In genomic region chr17:86323909-86324686, GRCm38 (mm10) we compare ENCODE assay signal across 15 mouse cellular contexts.
DNase-seq lines count a peak whose midpoint lies in the region; ATAC-seq and TF ChIP-seq lines count a peak whose summit lies in the region.
"Had no signal": no experiment of that assay in that cellular context is flagged by ENCODE, and none has a peak within 500 bp of the region (broad histone marks: within the 10 kb centered on the region; RNA-seq: fewer than 3 reads in every experiment).

No protein-coding gene starts in this region.

- TF ChIP-seq EP300 in heart, postnatal 0 days (IDR thresholded peaks at IDR 0.05; ENCODE audit: low read depth) = no peak

- H3K9ac ChIP-seq in heart, postnatal 0 days (replicated peaks; ENCODE audit: low read depth, low read length) = no peak overlapping the region
- no peak overlapping the region for H3K9ac ChIP-seq in midbrain, embryonic 16.5 days (ENCODE audit: low read depth, low read length)
- H3K9ac ChIP-seq in neural tube, embryonic 14.5 days (replicated peaks; ENCODE audit: low read depth, low read length) = no peak overlapping the region
- H3K9ac ChIP-seq: forebrain, embryonic 15.5 days; limb, embryonic 15.5 days; lung, embryonic 15.5 days; midbrain, embryonic 13.5 days had no signal

- H3K27me3 ChIP-seq in heart, postnatal 0 days (ENCODE audit: control insufficient read depth, insufficient read depth, low read length) = no peaks in the 10 kb centered on the region
- no peaks in the 10 kb centered on the region for H3K27me3 ChIP-seq in midbrain, embryonic 10.5 days (ENCODE audit: low read depth, poor library complexity, severe bottlenecking)
- no peaks in the 10 kb centered on the region for H3K27me3 ChIP-seq in midbrain, embryonic 16.5 days (ENCODE audit: control insufficient read depth, insufficient read depth, low read depth, low read length)
- H3K27me3 ChIP-seq in neural tube, embryonic 14.5 days (ENCODE audit: control insufficient read depth, insufficient read depth, low read length) = no peaks in the 10 kb centered on the region
- H3K27me3 ChIP-seq: CH12.LX; forebrain, embryonic 15.5 days; limb, embryonic 15.5 days; lung, embryonic 15.5 days; midbrain, embryonic 13.5 days had no signal

- 53% methylated on average over 6 of the region's 6 CpGs for WGBS in heart, postnatal 0 days
- 79% methylated on average over 6 of the region's 6 CpGs for WGBS in midbrain, embryonic 10.5 days
- WGBS in midbrain, embryonic 16.5 days = 66% methylated on average over 6 of the region's 6 CpGs
- WGBS in neural tube, embryonic 14.5 days = 15% methylated on average over 6 of the region's 6 CpGs

- H3K4me1 ChIP-seq in heart, postnatal 0 days (ENCODE audit: control insufficient read depth, insufficient read depth) = peaks cover 34% of the 10 kb centered on the region
- peaks cover 20% of the 10 kb centered on the region for H3K4me1 ChIP-seq in midbrain, embryonic 10.5 days
- H3K4me1 ChIP-seq in midbrain, embryonic 16.5 days (ENCODE audit: control insufficient read depth, insufficient read depth, low read length) = peaks cover under 1% of the 10 kb centered on the region; the same call in 1 of the 2 replicates
- H3K4me1 ChIP-seq in neural tube, embryonic 14.5 days (ENCODE audit: control insufficient read depth, insufficient read depth, low read length) = peaks cover 19% of the 10 kb centered on the region

- no peaks in the 10 kb centered on the region for H3K9me3 ChIP-seq in heart, postnatal 0 days (replicated peaks; ENCODE audit: control insufficient read depth, low read length)
- no peaks in the 10 kb centered on the region for H3K9me3 ChIP-seq in midbrain, embryonic 10.5 days (replicated peaks)
- H3K9me3 ChIP-seq in midbrain, embryonic 16.5 days (replicated peaks; ENCODE audit: control insufficient read depth, low read length, poor library complexity, severe bottlenecking) = no peaks in the 10 kb centered on the region
- no peaks in the 10 kb centered on the region for H3K9me3 ChIP-seq in neural tube, embryonic 14.5 days (ENCODE audit: control insufficient read depth, low read length)
- H3K9me3 ChIP-seq: forebrain, embryonic 15.5 days; limb, embryonic 15.5 days; lung, embryonic 15.5 days; midbrain, embryonic 13.5 days had no signal

- no peak overlapping the region for H3K4me2 ChIP-seq in heart, postnatal 0 days (ENCODE audit: low read depth, low read length)
- H3K4me2 ChIP-seq in midbrain, embryonic 16.5 days (ENCODE audit: low read length) = no peak overlapping the region
- H3K4me2 ChIP-seq in neural tube, embryonic 14.5 days (ENCODE audit: low read depth, low read length) = no peak overlapping the region
- H3K4me2 ChIP-seq: forebrain, embryonic 15.5 days; limb, embryonic 15.5 days; lung, embryonic 15.5 days; midbrain, embryonic 13.5 days had no signal

- H3K36me3 ChIP-seq in heart, postnatal 0 days (replicated peaks; ENCODE audit: control insufficient read depth, insufficient read depth, low read length) = no peaks in the 10 kb centered on the region
- H3K36me3 ChIP-seq in midbrain, embryonic 10.5 days = no peaks in the 10 kb centered on the region
- H3K36me3 ChIP-seq in midbrain, embryonic 16.5 days (ENCODE audit: control insufficient read depth, insufficient read depth, low read length) = no peaks in the 10 kb centered on the region
- H3K36me3 ChIP-seq in neural tube, embryonic 14.5 days (ENCODE audit: control insufficient read depth, insufficient read depth, low read length) = no peaks in the 10 kb centered on the region
- H3K36me3 ChIP-seq: forebrain, embryonic 15.5 days; limb, embryonic 15.5 days; lung, embryonic 15.5 days; midbrain, embryonic 13.5 days had no signal

- peak overlapping the region; percentile 23 for H3K27ac ChIP-seq in heart, postnatal 0 days (ENCODE audit: low read depth)
- 0 out of 2 replicates have a peak overlapping the region, but pooled peaks have one; percentile 46 for H3K27ac ChIP-seq in midbrain, embryonic 10.5 days (replicated peaks)
- no peak overlapping the region for H3K27ac ChIP-seq in midbrain, embryonic 16.5 days (ENCODE audit: low read length)
- H3K27ac ChIP-seq in neural tube, embryonic 14.5 days (ENCODE audit: low read depth, low read length) = peak overlapping the region; percentile 23; the same call in 1 of the 2 replicates
- H3K27ac ChIP-seq: forebrain, embryonic 15.5 days; limb, embryonic 15.5 days; lung, embryonic 15.5 days; midbrain, embryonic 13.5 days had no signal

- no peak for TF ChIP-seq CTCF in heart, postnatal 0 days (IDR thresholded peaks at IDR 0.05; ENCODE audit: low read depth)

- DNase-seq in heart, postnatal 0 days (ENCODE audit: low spot score) = no peak
- DNase-seq in heart, postnatal 4 days = no peak
- no peak for DNase-seq in midbrain, embryonic 10.5 days (ENCODE audit: low spot score)
- peak; percentile 39 for DNase-seq in embryo, embryonic 11 days
- no peak for DNase-seq in cerebellum, postnatal 4 days (ENCODE audit: low spot score in 2 of 2)
- DNase-seq in kidney, adult 18-20 months = no peak
- DNase-seq: adrenal gland, postnatal 10 days; gastrocnemius, postnatal 25 days had no signal

- ATAC-seq in heart, postnatal 0 days (ENCODE audit: insufficient read depth, low read depth) = peak; percentile 64; the same call in 1 of the 2 replicates
- no peak for ATAC-seq in midbrain, embryonic 16.5 days
- ATAC-seq in neural tube, embryonic 14.5 days (ENCODE audit: low read depth) = peak; percentile 33; the same call in 1 of the 2 replicates
- ATAC-seq: forebrain, embryonic 15.5 days; midbrain, embryonic 13.5 days had no signal

- no peak overlapping the region for H3K4me3 ChIP-seq in heart, postnatal 0 days (ENCODE audit: low read depth, low read length)
- no peak overlapping the region for H3K4me3 ChIP-seq in midbrain, embryonic 10.5 days
- H3K4me3 ChIP-seq in midbrain, embryonic 16.5 days (ENCODE audit: low read depth, low read length) = no peak overlapping the region
- no peak overlapping the region for H3K4me3 ChIP-seq in neural tube, embryonic 14.5 days (ENCODE audit: low read depth, low read length)
- H3K4me3 ChIP-seq: forebrain, embryonic 15.5 days; limb, embryonic 15.5 days; lung, embryonic 15.5 days; midbrain, embryonic 13.5 days had no signal
